Mouse (Mus musculus): ENCODE measurements around the gene Cnih2.

DNA sequence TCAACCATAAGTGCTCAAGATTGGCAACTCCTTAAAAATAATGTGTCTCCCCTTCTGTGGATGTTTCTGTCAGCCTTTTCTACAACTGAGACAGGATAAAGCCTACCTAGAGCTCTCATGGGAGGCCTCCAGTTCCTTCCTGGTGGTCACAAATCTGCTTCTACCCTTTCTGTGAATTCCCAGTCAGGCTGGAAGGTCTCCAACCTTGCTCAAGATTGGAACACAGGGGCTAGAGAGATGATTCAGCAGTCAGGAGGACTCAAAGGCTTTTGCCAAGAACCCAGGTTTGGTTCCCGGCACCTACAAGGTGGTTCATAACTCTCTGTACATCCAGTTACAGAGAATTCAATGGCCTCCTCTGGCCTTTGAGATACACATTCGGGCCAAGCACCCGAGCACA, 24.9 kb upstream of the Cnih2 start:
- no peak for TF ChIP-seq CTCF (IDR thresholded peaks at IDR 0.05; ENCODE audit: borderline replicate concordance, control insufficient read depth, extremely low read depth, insufficient read depth, low read length, poor library complexity)
- no peak for TF ChIP-seq POLR2A (IDR thresholded peaks at IDR 0.05; ENCODE audit: control insufficient read depth, extremely low read depth, insufficient read depth, low read length, poor library complexity)
